Mouse (Mus musculus) cerebellum, adult 2 months (tissue): Measurements from ENCODE around the gene Ptpn3.

Experiments
- CTCF ChIP-seq: fragments of 200-500 bp; IDR thresholded peaks from 2 replicates; pipeline ENCODE4 v1.5.1; 2011; ENCODE audit warnings: low read depth, mild to moderate bottlenecking, control low read depth, low read length, moderate library complexity, borderline replicate concordance; ENCODE audit not compliant: insufficient read depth
- POLR2A ChIP-seq: fragments of 200-500 bp; IDR thresholded peaks from 2 replicates; pipeline ENCODE4 v1.6.1; 2011; ENCODE audit warnings: low read length, control low read depth, borderline replicate concordance; ENCODE audit not compliant: insufficient read depth

DNA sequence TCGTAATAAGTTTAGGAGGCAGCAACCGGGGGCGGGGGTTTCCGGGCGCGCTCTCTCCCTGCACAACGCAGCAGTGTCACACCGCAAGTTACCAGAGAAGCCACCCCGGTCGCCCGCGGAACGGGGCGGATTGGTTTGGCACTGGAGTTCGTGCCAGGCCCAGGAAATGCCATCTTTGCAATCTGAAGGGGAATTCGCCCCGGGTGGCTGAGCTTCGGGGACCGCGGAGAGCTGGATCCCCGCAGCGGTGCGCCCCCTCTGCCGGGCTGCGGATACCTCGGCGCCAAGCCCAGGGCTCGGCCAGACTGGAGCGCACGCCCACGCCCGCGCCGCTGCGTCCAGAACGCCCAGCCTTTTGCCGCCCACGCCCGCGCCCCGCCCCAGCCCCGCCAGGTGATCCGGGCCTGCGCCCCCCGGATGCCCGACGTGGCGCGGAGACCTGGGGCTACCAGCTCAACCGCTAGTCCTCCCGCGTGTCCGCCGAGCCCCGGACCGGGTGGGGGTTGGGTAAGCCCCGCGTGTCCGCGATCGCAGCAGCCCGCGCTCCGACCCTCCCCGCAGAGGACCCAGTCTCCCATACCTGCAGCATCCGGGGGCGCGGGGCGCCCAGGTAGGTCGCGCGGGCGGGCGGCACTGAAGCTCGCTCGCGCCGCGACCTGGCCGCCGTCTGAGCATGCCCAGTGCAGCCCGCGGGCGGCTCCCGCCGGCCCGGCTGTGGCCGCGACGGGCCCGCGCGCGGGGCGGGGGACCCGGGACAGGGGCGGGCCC lies 1.8 kb downstream of the Ptpn3 start:
- TF ChIP-seq POLR2A, result peak; percentile 33; the same call in 1 of the 2 replicates
- no peak for TF ChIP-seq CTCF
